16 mouse cellular contexts compared by ENCODE assay signal in the genomic region with DNA sequence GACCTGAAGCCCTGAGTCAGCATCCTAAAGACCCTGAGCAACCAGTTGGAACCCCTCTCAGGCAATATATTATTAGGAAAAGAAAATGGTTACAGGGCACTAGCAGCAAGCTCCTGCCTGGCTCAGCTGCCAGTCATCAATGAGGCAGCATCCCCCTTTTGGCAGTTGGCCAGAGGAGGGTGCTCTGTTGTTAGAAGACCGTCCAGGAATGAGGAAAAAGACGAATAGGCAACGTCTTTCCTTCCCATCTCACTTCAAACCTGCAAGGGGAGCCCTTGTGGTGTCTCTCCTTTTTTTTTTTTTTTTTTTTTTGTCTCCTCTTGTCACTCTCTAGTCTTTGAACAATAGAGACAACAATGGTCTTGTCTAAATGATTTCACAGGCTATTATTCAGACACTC.
DNase-seq lines count a peak whose midpoint lies in the region; ATAC-seq and TF ChIP-seq lines count a peak whose summit lies in the region.
"Had no signal": no experiment of that assay in that cellular context is flagged by ENCODE, and none has a peak within 500 bp of the region (broad histone marks: within the 10 kb centered on the region; RNA-seq: fewer than 3 reads in every experiment).

No protein-coding gene starts in this region.

- no peak overlapping the region for H3K27ac ChIP-seq in midbrain, embryonic 10.5 days (replicated peaks)
- H3K27ac ChIP-seq in midbrain, embryonic 15.5 days = no peak overlapping the region
- no peak overlapping the region for H3K27ac ChIP-seq in forebrain, postnatal 0 days (ENCODE audit: low read depth, low read length)
- H3K27ac ChIP-seq in neural tube, embryonic 12.5 days = no peak overlapping the region
- H3K27ac ChIP-seq: limb, embryonic 12.5 days had no signal

- peaks cover 8% of the 10 kb centered on the region; the same call in 1 of the 2 replicates for H3K9me3 ChIP-seq in midbrain, embryonic 10.5 days (replicated peaks)
- H3K9me3 ChIP-seq in midbrain, embryonic 15.5 days = no peaks in the 10 kb centered on the region
- no peaks in the 10 kb centered on the region for H3K9me3 ChIP-seq in forebrain, postnatal 0 days (ENCODE audit: low read length)
- no peaks in the 10 kb centered on the region for H3K9me3 ChIP-seq in neural tube, embryonic 12.5 days
- H3K9me3 ChIP-seq: limb, embryonic 12.5 days had no signal

- H3K9ac ChIP-seq in midbrain, embryonic 15.5 days = no peak overlapping the region
- H3K9ac ChIP-seq in forebrain, postnatal 0 days = no peak overlapping the region
- no peak overlapping the region for H3K9ac ChIP-seq in neural tube, embryonic 12.5 days
- H3K9ac ChIP-seq: limb, embryonic 12.5 days had no signal

- peak; percentile 44 for DNase-seq in midbrain, embryonic 10.5 days (ENCODE audit: low spot score)
- DNase-seq in brain, embryonic 14.5 days (ENCODE audit: low read depth) = peak; percentile 85
- no peak for DNase-seq in forebrain, postnatal 0 days
- DNase-seq in thymus, postnatal 14 days = no peak
- DNase-seq in liver = no peak
- no peak for DNase-seq in layer of hippocampus, adult 11-12 months (ENCODE audit: low spot score)
- DNase-seq: adrenal gland, postnatal 10 days; cerebellum, adult 18-20 months; gastrocnemius, postnatal 36 days; heart, postnatal 4 days; lung, postnatal 4 days; thymus, postnatal 4 days had no signal

- H3K27me3 ChIP-seq in midbrain, embryonic 10.5 days (ENCODE audit: low read depth, poor library complexity, severe bottlenecking) = no peaks in the 10 kb centered on the region
- H3K27me3 ChIP-seq in midbrain, embryonic 15.5 days (replicated peaks) = no peaks in the 10 kb centered on the region
- H3K27me3 ChIP-seq in forebrain, postnatal 0 days (ENCODE audit: insufficient read depth, low read length) = no peaks in the 10 kb centered on the region
- H3K27me3 ChIP-seq in neural tube, embryonic 12.5 days (replicated peaks) = no peaks in the 10 kb centered on the region
- H3K27me3 ChIP-seq: limb, embryonic 12.5 days had no signal

- H3K4me3 ChIP-seq in midbrain, embryonic 10.5 days = no peak overlapping the region
- no peak overlapping the region for H3K4me3 ChIP-seq in midbrain, embryonic 15.5 days
- H3K4me3 ChIP-seq in forebrain, postnatal 0 days (ENCODE audit: low read depth, low read length) = no peak overlapping the region
- no peak overlapping the region for H3K4me3 ChIP-seq in neural tube, embryonic 12.5 days
- H3K4me3 ChIP-seq: erythroblast, embryonic 14.5 days; limb, embryonic 12.5 days had no signal

- 5% methylated on average over 3 of the region's 3 CpGs for WGBS in midbrain, embryonic 10.5 days
- 5% methylated on average over 3 of the region's 3 CpGs for WGBS in midbrain, embryonic 15.5 days
- WGBS in forebrain, postnatal 0 days = 5% methylated on average over 3 of the region's 3 CpGs
- 6% methylated on average over 3 of the region's 3 CpGs for WGBS in neural tube, embryonic 12.5 days

- TF ChIP-seq CTCF in brain, embryonic 14.5 days (IDR thresholded peaks at IDR 0.05; ENCODE audit: borderline replicate concordance, extremely low read depth, insufficient read depth, insufficient read length) = peak; percentile 21; the same call in 1 of the 2 replicates
- TF ChIP-seq CTCF in forebrain, postnatal 0 days (IDR thresholded peaks at IDR 0.05; ENCODE audit: low read depth) = no peak

- no peaks in the 10 kb centered on the region for H3K36me3 ChIP-seq in midbrain, embryonic 10.5 days
- H3K36me3 ChIP-seq in midbrain, embryonic 15.5 days (replicated peaks) = no peaks in the 10 kb centered on the region
- no peaks in the 10 kb centered on the region for H3K36me3 ChIP-seq in forebrain, postnatal 0 days (ENCODE audit: insufficient read depth)
- no peaks in the 10 kb centered on the region for H3K36me3 ChIP-seq in neural tube, embryonic 12.5 days
- H3K36me3 ChIP-seq: limb, embryonic 12.5 days had no signal

- no peak overlapping the region for H3K4me2 ChIP-seq in midbrain, embryonic 15.5 days
- no peak overlapping the region for H3K4me2 ChIP-seq in forebrain, postnatal 0 days (ENCODE audit: low read depth)
- H3K4me2 ChIP-seq in neural tube, embryonic 12.5 days (replicated peaks) = no peak overlapping the region
- H3K4me2 ChIP-seq: limb, embryonic 12.5 days had no signal

- no peak for ATAC-seq in midbrain, embryonic 15.5 days (replicated peaks)
- peak; percentile 61; the same call in 1 of the 2 replicates for ATAC-seq in forebrain, postnatal 0 days
- ATAC-seq in neural tube, embryonic 12.5 days (ENCODE audit: low FRiP score, low read depth) = peak; percentile 80

- H3K4me1 ChIP-seq in midbrain, embryonic 10.5 days = peaks cover 4% of the 10 kb centered on the region; the same call in 1 of the 2 replicates
- H3K4me1 ChIP-seq in midbrain, embryonic 15.5 days = no peaks in the 10 kb centered on the region
- H3K4me1 ChIP-seq in forebrain, postnatal 0 days (ENCODE audit: insufficient read depth) = no peaks in the 10 kb centered on the region
- H3K4me1 ChIP-seq in neural tube, embryonic 12.5 days = no peaks in the 10 kb centered on the region
- H3K4me1 ChIP-seq: limb, embryonic 12.5 days had no signal

- TF ChIP-seq POLR2A in brain, embryonic 14.5 days (IDR thresholded peaks at IDR 0.05; ENCODE audit: borderline replicate concordance, extremely low read depth, insufficient read depth, insufficient read length, poor library complexity, severe bottlenecking) = no peak

Comparison
In these comparisons a context has a peak if more than half of its experiments do, and no peak if none do; other contexts are left out.
1. DNase-seq: peak in midbrain, embryonic 10.5 days (single experiment) and brain, embryonic 14.5 days (single experiment); none in forebrain, postnatal 0 days (single experiment), thymus, postnatal 14 days (single experiment), liver (single experiment) and layer of hippocampus, adult 11-12 months (single experiment).